Mouse (Mus musculus): ENCODE results near the gene B2m. TPM values are rescaled to one million over a fixed set of nuclear protein-coding genes. Genes with fewer than 3 reads are reported as not detected.

B2m gene
- total and polyA plus RNA-seq, 3 experiments, result 108 to 1,161 (median 229) TPM

GRCm38 (mm10) chr2:122117961-122118958 lies 29.2 kb upstream of the B2m start, which contains the start of gene Spg11:
TSS of gene Spg11 (minus strand) at chr2:122118386.
- H3K36me3 ChIP-seq (ENCODE audit: control insufficient read depth in 1 of 2, insufficient read depth in 2 of 2, low read length in 2 of 2), result peaks cover 0 to 13% of the 10 kb centered on the region in 2 experiments; a peak in 2 of 4 replicates
- peak within 1 kb of the TSS; percentile 89 for H3K27ac ChIP-seq (ENCODE audit: control insufficient read depth, low read depth, low read length)
- peaks cover 4 to 7% of the 10 kb centered on the region in 2 experiments for H3K4me1 ChIP-seq (ENCODE audit: control insufficient read depth in 1 of 2, insufficient read depth in 2 of 2, low read length in 2 of 2)
- peaks cover 9% of the 10 kb centered on the region for H3K79me2 ChIP-seq (ENCODE audit: control insufficient read depth, insufficient read depth, low read length, poor library complexity)
- H3K27me3 ChIP-seq (ENCODE audit: control insufficient read depth in 1 of 2, insufficient read depth in 2 of 2, low read length in 2 of 2), result no peaks in the 10 kb centered on the region
- peak within 1 kb of the TSS; percentile 96 for H3K9ac ChIP-seq (ENCODE audit: control insufficient read depth, low read depth, low read length, poor library complexity, severe bottlenecking)
- no peaks in the 10 kb centered on the region for H3K9me3 ChIP-seq (replicated peaks; ENCODE audit: insufficient read depth, low read length)
- peak within 1 kb of the TSS; percentile 86 to 87 for H3K4me3 ChIP-seq (ENCODE audit: control insufficient read depth in 1 of 2, insufficient read depth in 1 of 2, low read depth in 2 of 2, low read length in 2 of 2)
- DNase-seq (ENCODE audit: low read depth, low spot score), result peak; percentile 98
- TF ChIP-seq USF1 (IDR thresholded peaks at IDR 0.05; ENCODE audit: low read depth, low read length) (peak; percentile 85), GABPA (IDR thresholded peaks at IDR 0.05; ENCODE audit: low read depth, low read length) (no peak), MYC (IDR thresholded peaks at IDR 0.05; ENCODE audit: low read depth, low read length) (0 out of 2 replicates have a peak, but pooled peaks have one; percentile 23), BHLHE40 (IDR thresholded peaks at IDR 0.05; ENCODE audit: borderline replicate concordance, low read depth, low read length) (peak; percentile 83; the same call in 1 of the 2 replicates), MXI1 (IDR thresholded peaks at IDR 0.05; ENCODE audit: low read depth, low read length) (peak; percentile 80), MAZ (IDR thresholded peaks at IDR 0.05; ENCODE audit: low read depth, low read length) (no peak), POLR2AphosphoS2 (IDR thresholded peaks at IDR 0.05; ENCODE audit: low read length) (peak; percentile 57; the same call in 1 of the 2 replicates), E2F4 (IDR thresholded peaks at IDR 0.05; ENCODE audit: borderline replicate concordance, low read depth, low read length) (no peak), EP300 (IDR thresholded peaks at IDR 0.05; ENCODE audit: low read depth in 1 of 2, low read length in 2 of 2) (no peak; a peak in 1 of 4 replicates), JUND (IDR thresholded peaks at IDR 0.05; ENCODE audit: low read depth, low read length) (no peak), HCFC1 (IDR thresholded peaks at IDR 0.05; ENCODE audit: low read depth, low read length) (peak; percentile 90), NRF1 (IDR thresholded peaks at IDR 0.05; ENCODE audit: insufficient read depth, low read depth, low read length, poor library complexity, severe bottlenecking) (peak; percentile 95), GATA1 (IDR thresholded peaks at IDR 0.05; ENCODE audit: low read depth, low read length) (no peak), ZKSCAN1 (IDR thresholded peaks at IDR 0.05; ENCODE audit: low read depth, low read length) (no peak), ZC3H11A (IDR thresholded peaks at IDR 0.05; ENCODE audit: low read depth, low read length) (no peak), RAD21 (IDR thresholded peaks at IDR 0.05; ENCODE audit: low read depth, low read length) (no peak), CHD2 (IDR thresholded peaks at IDR 0.05; ENCODE audit: low read length) (peak; percentile 67), KAT2A (conservative IDR thresholded peaks at IDR 0.05; ENCODE audit: low read depth, low read length) (no peak; the same call in 1 of the 2 replicates), ZNF384 (IDR thresholded peaks at IDR 0.05; ENCODE audit: low read depth, low read length) (peak; percentile 87), CHD1 (IDR thresholded peaks at IDR 0.05; ENCODE audit: low read depth, low read length) (no peak; the same call in 1 of the 2 replicates), ETS1 (IDR thresholded peaks at IDR 0.05; ENCODE audit: low read depth, low read length) (peak; percentile 75), MEF2A (IDR thresholded peaks at IDR 0.05; ENCODE audit: extremely low read depth, insufficient replicate concordance, low read depth, low read length, poor library complexity, severe bottlenecking) (no peak), ELF1 (IDR thresholded peaks at IDR 0.05; ENCODE audit: low read depth, low read length) (peak; percentile 94), USF2 (IDR thresholded peaks at IDR 0.05; ENCODE audit: borderline replicate concordance in 1 of 2, insufficient read depth in 1 of 2, low read depth in 1 of 2, low read length in 2 of 2) (no peak), MAX (IDR thresholded peaks at IDR 0.05; ENCODE audit: low read length) (no peak), SIN3A (IDR thresholded peaks at IDR 0.05; ENCODE audit: low read length) (peak; percentile 73), MYB (IDR thresholded peaks at IDR 0.05; ENCODE audit: low read depth, low read length) (no peak), RCOR1 (IDR thresholded peaks at IDR 0.05; ENCODE audit: low read depth, low read length) (no peak), CTCF (IDR thresholded peaks at IDR 0.05 in 2 of 3, conservative IDR thresholded peaks at IDR 0.05 in 1 of 3; ENCODE audit: control insufficient read depth in 1 of 3, insufficient read depth in 1 of 3, low read depth in 2 of 3, low read length in 3 of 3, poor library complexity in 1 of 3, severe bottlenecking in 1 of 3) (no peak), TAL1 (IDR thresholded peaks at IDR 0.05; ENCODE audit: low read length) (no peak), SMC3 (IDR thresholded peaks at IDR 0.05; ENCODE audit: low read depth, low read length) (no peak), ZMIZ1 (IDR thresholded peaks at IDR 0.05; ENCODE audit: low read depth, low read length) (peak; percentile 94), TCF12 (IDR thresholded peaks at IDR 0.05; ENCODE audit: low read depth, low read length) (peak; percentile 73), UBTF (IDR thresholded peaks at IDR 0.05; ENCODE audit: borderline replicate concordance, insufficient read depth, low read depth, low read length) (0 out of 2 replicates have a peak, but pooled peaks have one; percentile 33)

Measured in MEL (cell line).